Mouse (Mus musculus): ENCODE data around the gene Nkx2-5. TPM values are rescaled to one million over a fixed set of nuclear protein-coding genes. Genes with fewer than 3 reads are reported as not detected.

The Nkx2-5 gene
- total and polyA plus RNA-seq, 3 experiments, result 87.1 to 104 (median 96.3) TPM

GRCm38 (mm10) chr17:26835956-26836355 lies 8.9 kb downstream of the Nkx2-5 start:
- peaks cover 9% of the 10 kb centered on the region for H3K27me3 ChIP-seq (ENCODE audit: control insufficient read depth, insufficient read depth, low read length)
- 37% methylated on average over 8 of the region's 8 CpGs for WGBS
- H3K79me2 ChIP-seq (replicated peaks; ENCODE audit: control insufficient read depth, insufficient read depth, low read length), result 0 out of 2 replicates have a peak, but pooled peaks cover under 1% of the 10 kb centered on the region
- H3K4me1 ChIP-seq (ENCODE audit: control insufficient read depth, insufficient read depth, low read length), result no peaks in the 10 kb centered on the region
- intact Hi-C loops (cut with DNase I), result loop anchor here (5.0 kb wide), 1 partner anchor 39 kb away; no protein-coding TSS in a partner anchor
- DNase-seq, result no peak
- H3K27ac ChIP-seq, result peak overlapping the region; percentile 76
- TF ChIP-seq POLR2A (IDR thresholded peaks at IDR 0.05; ENCODE audit: insufficient read depth, low read depth, low read length), result no peak
- TF ChIP-seq EP300 (IDR thresholded peaks at IDR 0.05; ENCODE audit: insufficient read depth, low read depth, low read length), result no peak
- no peak for TF ChIP-seq CTCF (IDR thresholded peaks at IDR 0.05)
- H3K4me3 ChIP-seq, result peak overlapping the region; percentile 20
- peak overlapping the region; percentile 32; the same call in 1 of the 2 replicates for H3K9ac ChIP-seq (ENCODE audit: low read depth, low read length)
- H3K36me3 ChIP-seq (ENCODE audit: control insufficient read depth, insufficient read depth, low read length), result no peaks in the 10 kb centered on the region

GRCm38 (mm10) chr17:26834966-26835755 lies 9.6 kb downstream of the Nkx2-5 start:
- H3K4me3 ChIP-seq, result no peak overlapping the region
- no peaks in the 10 kb centered on the region for H3K36me3 ChIP-seq (ENCODE audit: control insufficient read depth, insufficient read depth, low read length)
- DNase-seq, result no peak
- 54% methylated on average over 7 of the region's 9 CpGs for WGBS
- H3K9ac ChIP-seq (ENCODE audit: low read depth, low read length), result no peak overlapping the region
- H3K27me3 ChIP-seq (ENCODE audit: control insufficient read depth, insufficient read depth, low read length), result peaks cover 9% of the 10 kb centered on the region
- intact Hi-C loops (cut with DNase I), result loop anchor here (5.0 kb wide), 1 partner anchor 38 kb away; no protein-coding TSS in a partner anchor
- TF ChIP-seq CTCF (IDR thresholded peaks at IDR 0.05) (no peak), EP300 (IDR thresholded peaks at IDR 0.05; ENCODE audit: insufficient read depth, low read depth, low read length) (no peak), POLR2A (IDR thresholded peaks at IDR 0.05; ENCODE audit: insufficient read depth, low read depth, low read length) (no peak)
- no peaks in the 10 kb centered on the region for H3K4me1 ChIP-seq (ENCODE audit: control insufficient read depth, insufficient read depth, low read length)
- no peaks in the 10 kb centered on the region for H3K79me2 ChIP-seq (replicated peaks; ENCODE audit: control insufficient read depth, insufficient read depth, low read length)
- H3K27ac ChIP-seq, result no peak overlapping the region

GRCm38 (mm10) chr17:26834302-26834965 lies 10.4 kb downstream of the Nkx2-5 start:
- no peak for TF ChIP-seq CTCF (IDR thresholded peaks at IDR 0.05)
- no peak for TF ChIP-seq POLR2A (IDR thresholded peaks at IDR 0.05; ENCODE audit: insufficient read depth, low read depth, low read length)
- no peak for TF ChIP-seq EP300 (IDR thresholded peaks at IDR 0.05; ENCODE audit: insufficient read depth, low read depth, low read length)
- Histone ChIP-seq H3K27ac (no peak overlapping the region), H3K4me3 (no peak overlapping the region), H3K27me3 (ENCODE audit: control insufficient read depth, insufficient read depth, low read length) (peaks cover 9% of the 10 kb centered on the region), H3K9ac (ENCODE audit: low read depth, low read length) (no peak overlapping the region), H3K79me2 (replicated peaks; ENCODE audit: control insufficient read depth, insufficient read depth, low read length) (no peaks in the 10 kb centered on the region), H3K4me1 (ENCODE audit: control insufficient read depth, insufficient read depth, low read length) (no peaks in the 10 kb centered on the region), H3K36me3 (ENCODE audit: control insufficient read depth, insufficient read depth, low read length) (no peaks in the 10 kb centered on the region)
- DNase-seq, result no peak
- intact Hi-C loops (cut with DNase I), result no loop called here
- 78% methylated on average over 5 of the region's 5 CpGs for WGBS

GRCm38 (mm10) chr17:26833806-26834205 lies 11.0 kb downstream of the Nkx2-5 start:
- no peak for DNase-seq
- Histone ChIP-seq H3K79me2 (replicated peaks; ENCODE audit: control insufficient read depth, insufficient read depth, low read length) (no peaks in the 10 kb centered on the region), H3K27me3 (ENCODE audit: control insufficient read depth, insufficient read depth, low read length) (peaks cover 4% of the 10 kb centered on the region), H3K36me3 (ENCODE audit: control insufficient read depth, insufficient read depth, low read length) (no peaks in the 10 kb centered on the region), H3K4me1 (ENCODE audit: control insufficient read depth, insufficient read depth, low read length) (no peaks in the 10 kb centered on the region), H3K27ac (no peak overlapping the region), H3K9ac (ENCODE audit: low read depth, low read length) (no peak overlapping the region), H3K4me3 (no peak overlapping the region)
- intact Hi-C loops (cut with DNase I), result no loop called here
- TF ChIP-seq POLR2A (IDR thresholded peaks at IDR 0.05; ENCODE audit: insufficient read depth, low read depth, low read length) (no peak), EP300 (IDR thresholded peaks at IDR 0.05; ENCODE audit: insufficient read depth, low read depth, low read length) (no peak), CTCF (IDR thresholded peaks at IDR 0.05) (no peak)
- 80% methylated on average over 2 of the region's 2 CpGs for WGBS

GRCm38 (mm10) chr17:26826131-26826530 lies 18.7 kb downstream of the Nkx2-5 start:
- no peak overlapping the region for H3K9ac ChIP-seq (ENCODE audit: low read depth, low read length)
- H3K79me2 ChIP-seq (replicated peaks; ENCODE audit: control insufficient read depth, insufficient read depth, low read length), result no peaks in the 10 kb centered on the region
- no peak for DNase-seq
- H3K4me1 ChIP-seq (ENCODE audit: control insufficient read depth, insufficient read depth, low read length), result no peaks in the 10 kb centered on the region
- H3K27me3 ChIP-seq (ENCODE audit: control insufficient read depth, insufficient read depth, low read length), result no peaks in the 10 kb centered on the region
- H3K27ac ChIP-seq, result no peak overlapping the region
- H3K4me3 ChIP-seq, result no peak overlapping the region
- 56% methylated on average over 16 of the region's 17 CpGs for WGBS
- TF ChIP-seq EP300 (IDR thresholded peaks at IDR 0.05; ENCODE audit: insufficient read depth, low read depth, low read length), result no peak
- no peak for TF ChIP-seq POLR2A (IDR thresholded peaks at IDR 0.05; ENCODE audit: insufficient read depth, low read depth, low read length)
- TF ChIP-seq CTCF (IDR thresholded peaks at IDR 0.05), result no peak
- no peaks in the 10 kb centered on the region for H3K36me3 ChIP-seq (ENCODE audit: control insufficient read depth, insufficient read depth, low read length)
- intact Hi-C loops (cut with DNase I), result no loop called here

- no peaks in the 10 kb centered on the region for H3K79me2 ChIP-seq (replicated peaks; ENCODE audit: control insufficient read depth, insufficient read depth, low read length)
- DNase-seq, result no peak
- TF ChIP-seq POLR2A (IDR thresholded peaks at IDR 0.05; ENCODE audit: insufficient read depth, low read depth, low read length) (no peak), CTCF (IDR thresholded peaks at IDR 0.05) (no peak), EP300 (IDR thresholded peaks at IDR 0.05; ENCODE audit: insufficient read depth, low read depth, low read length) (no peak)
- no peak overlapping the region for H3K27ac ChIP-seq
- no peak overlapping the region for H3K4me3 ChIP-seq
- no peak overlapping the region for H3K9ac ChIP-seq (ENCODE audit: low read depth, low read length)
- peaks cover 2% of the 10 kb centered on the region; the same call in 1 of the 2 replicates for H3K4me1 ChIP-seq (ENCODE audit: control insufficient read depth, insufficient read depth, low read length)
- no peaks in the 10 kb centered on the region for H3K36me3 ChIP-seq (ENCODE audit: control insufficient read depth, insufficient read depth, low read length)
- H3K27me3 ChIP-seq (ENCODE audit: control insufficient read depth, insufficient read depth, low read length), result no peaks in the 10 kb centered on the region; the same call in 1 of the 2 replicates
- intact Hi-C loops (cut with DNase I), result no loop called here
Measured at GRCm38 (mm10) chr17:26817776-26818175, 27.0 kb downstream of the Nkx2-5 start.
